Mouse (Mus musculus) cerebellum, postnatal 10 days (tissue): Measurements from ENCODE around the gene Tubg1.
A peak's percentile ranks its signal among the peaks of the same experiment; 100 is the strongest.

Experiments used
- DNase-seq, 2 experiments: peaks; one replicate each; pipeline ENCODE4 v3.0.0; 2021; ENCODE audit warnings: mixed read lengths in 2 of 2

Tubg1 gene

GRCm38 (mm10) chr11:101119761-101120544 is at the start of gene Tubg1, which contains the start of gene Retreg3:
Tubg1 (plus strand) TSS chr11:101119938.
Retreg3 (minus strand) TSS chr11:101119893.
- DNase-seq = peak; percentile 100

GRCm38 (mm10) chr11:101070189-101070527 is 49.6 kb upstream of the Tubg1 start:
- no peak for DNase-seq

- peak; percentile 73 to 78 for DNase-seq
Observed at GRCm38 (mm10) chr11:101070987-101071386, 48.8 kb upstream of the Tubg1 start.

- DNase-seq = peak in 1 of 2 experiments; percentile 40
Observed at GRCm38 (mm10) chr11:101071810-101072428, 47.8 kb upstream of the Tubg1 start.

GRCm38 (mm10) chr11:101078121-101078520 is 41.6 kb upstream of the Tubg1 start, which contains the start of gene Hsd17b1:
Hsd17b1 (plus strand) TSS chr11:101078411.
- DNase-seq = peak in 1 of 2 experiments; percentile 17

- DNase-seq = peak in 1 of 2 experiments; percentile 30
Observed at GRCm38 (mm10) chr11:101079746-101080145, 40.0 kb upstream of the Tubg1 start.

- no peak for DNase-seq
Observed at GRCm38 (mm10) chr11:101080421-101080820, 39.3 kb upstream of the Tubg1 start.

- no peak for DNase-seq
Observed at GRCm38 (mm10) chr11:101081659-101082058, 38.1 kb upstream of the Tubg1 start.

- peak; percentile 95 for DNase-seq
Observed at GRCm38 (mm10) chr11:101082208-101083082, 37.3 kb upstream of the Tubg1 start, which contains the start of gene Coasy. Coasy (plus strand) TSS chr11:101082565.

GRCm38 (mm10) chr11:101083083-101083697 is 36.5 kb upstream of the Tubg1 start:
- peak in 1 of 2 experiments; percentile 58 for DNase-seq

- DNase-seq = peak in 1 of 2 experiments; percentile 9
Observed at GRCm38 (mm10) chr11:101084246-101084645, 35.5 kb upstream of the Tubg1 start.

- DNase-seq = no peak
Observed at GRCm38 (mm10) chr11:101084811-101085210, 34.9 kb upstream of the Tubg1 start.

- DNase-seq = no peak
Observed at GRCm38 (mm10) chr11:101085617-101086322, 34.0 kb upstream of the Tubg1 start.

GRCm38 (mm10) chr11:101086323-101086674 is 33.4 kb upstream of the Tubg1 start:
- peak; percentile 75 to 77 for DNase-seq

GRCm38 (mm10) chr11:101086756-101087681 is 32.7 kb upstream of the Tubg1 start, which contains the start of gene Mlx:
Mlx (plus strand) TSS chr11:101087277.
- peak; percentile 96 to 97 for DNase-seq

GRCm38 (mm10) chr11:101087682-101088055 is 32.1 kb upstream of the Tubg1 start:
- DNase-seq = peak; percentile 54 to 66

GRCm38 (mm10) chr11:101089931-101090330 is 29.8 kb upstream of the Tubg1 start:
- no peak for DNase-seq

- DNase-seq = no peak
Observed at GRCm38 (mm10) chr11:101094930-101095313, 24.8 kb upstream of the Tubg1 start.

GRCm38 (mm10) chr11:101095314-101096024 is 24.3 kb upstream of the Tubg1 start, which contains the start of gene Psmc3ip:
Psmc3ip (minus strand) TSS chr11:101095436.
- peak; percentile 96 to 97 for DNase-seq

GRCm38 (mm10) chr11:101098231-101098630 is 21.5 kb upstream of the Tubg1 start:
- DNase-seq = no peak
